Mouse (Mus musculus) heart, embryonic 16.5 days (tissue): Measurements from ENCODE around the gene Zfp655. TPM values are rescaled to one million over a fixed set of nuclear protein-coding genes. Genes with fewer than 3 reads are reported as not detected.

ENCODE experiments used
- polyA plus RNA-seq: library from polyadenylated mRNA; unstranded; fragments of >200 nt; fragmentation: Nextera tagmentation; extraction: Ambion mirVana; gene quantifications from 2 replicates; pipeline ENCODE4 v1.2.1, GENCODE M21; 2015

Zfp655 gene
- polyA plus RNA-seq, 1 experiment from 2014 or later = 31.9 TPM

Other genes starting within 250 kb of the Zfp655 start
- not detected in 2 replicates for gene Gm4871, start 199.0 kb upstream of the Zfp655 start, polyA plus RNA-seq
- not detected in 2 replicates for gene 1700018F24Rik, start 188.7 kb upstream of the Zfp655 start, polyA plus RNA-seq
- gene Arpc1a, start 147.9 kb upstream of the Zfp655 start, polyA plus RNA-seq = 91.5 and 93.7 TPM in 2 replicates
- 0.11 TPM in 1 of 2 replicates, not detected in the other for gene Kpna7, start 147.7 kb upstream of the Zfp655 start, polyA plus RNA-seq
- gene Arpc1b, start 117.5 kb upstream of the Zfp655 start, polyA plus RNA-seq = 263 and 300 TPM in 2 replicates
- 46.0 and 49.8 TPM in 2 replicates for gene Pdap1, start 91.5 kb upstream of the Zfp655 start, polyA plus RNA-seq
- 118 and 134 TPM in 2 replicates for gene Bud31, start 91.4 kb upstream of the Zfp655 start, polyA plus RNA-seq
- gene Ptcd1, start 64.6 kb upstream of the Zfp655 start, polyA plus RNA-seq = 16.4 and 17.2 TPM in 2 replicates
- gene Cpsf4, start 64.5 kb upstream of the Zfp655 start, polyA plus RNA-seq = 25.9 and 26.5 TPM in 2 replicates
- gene Atp5j2, start 39.7 kb upstream of the Zfp655 start, polyA plus RNA-seq = 1,156 and 1,380 TPM in 2 replicates
- 7.0 and 8.0 TPM in 2 replicates for gene Zkscan14, start 29.8 kb upstream of the Zfp655 start, polyA plus RNA-seq
- 9.8 and 9.9 TPM in 2 replicates for gene Zkscan5, start 27.2 kb upstream of the Zfp655 start, polyA plus RNA-seq
- gene Zscan25, start 48.8 kb downstream of the Zfp655 start, polyA plus RNA-seq = 0.51 and 0.64 TPM in 2 replicates
- gene Cyp3a57, start 113.6 kb downstream of the Zfp655 start, polyA plus RNA-seq = not detected in 2 replicates
- 0.08 TPM in 1 of 2 replicates, not detected in the other for gene Cyp3a16, start 238.0 kb downstream of the Zfp655 start, polyA plus RNA-seq